Mouse (Mus musculus) intestine, postnatal 0 days (tissue): ENCODE measurements at regions not wholly inside any gene's neighbourhood (a gene's known extent, or its start where the extent isn't known, plus 50 kb on each side); places are given as distances from the start of the nearest gene placed in this dataset.
A peak's percentile ranks its signal among the peaks of the same experiment; 100 is the strongest.

Experiments
- ATAC-seq: fragments of 200-750 bp; cut with Nextera tagmentation; 2 replicates; pipeline ENCODE4 v1.8.0; 2017; ENCODE audit warnings: mild to moderate bottlenecking, moderate TSS enrichment, moderate library complexity
- H3K27ac ChIP-seq: fragments of 300-500 bp; sonication (generic); 2 replicates; pipeline ENCODE4 v1.5.1; 2014; ENCODE audit warnings: mild to moderate bottlenecking, low read depth, low read length, moderate library complexity
- H3K27me3 ChIP-seq: fragments of 300-500 bp; sonication (generic); replicated peaks from 2 replicates; pipeline ENCODE4 v1.6.1; 2014; ENCODE audit warnings: low read length, mixed read lengths; ENCODE audit not compliant: control insufficient read depth, insufficient read depth
- H3K36me3 ChIP-seq: fragments of 300-500 bp; sonication (generic); 2 replicates; pipeline ENCODE4 v1.6.1; 2014; ENCODE audit warnings: mild to moderate bottlenecking, moderate library complexity; ENCODE audit not compliant: control insufficient read depth, insufficient read depth
- H3K4me1 ChIP-seq: fragments of 300-500 bp; sonication (generic); replicated peaks from 2 replicates; pipeline ENCODE4 v1.6.1; 2014; ENCODE audit warnings: antibody characterized with exemption, low read length, mixed read lengths; ENCODE audit not compliant: control insufficient read depth, insufficient read depth
- H3K4me2 ChIP-seq: fragments of 300-500 bp; sonication (generic); replicated peaks from 2 replicates; pipeline ENCODE4 v1.6.1; 2014; ENCODE audit warnings: low read depth, mild to moderate bottlenecking, moderate library complexity
- H3K4me3 ChIP-seq: fragments of 300-500 bp; sonication (generic); 2 replicates; pipeline ENCODE4 v1.5.1; 2014; ENCODE audit warnings: low read depth, low read length
- H3K9ac ChIP-seq: fragments of 300-500 bp; sonication (generic); 2 replicates; pipeline ENCODE4 v1.6.1; 2014; ENCODE audit warnings: mild to moderate bottlenecking, low read depth, low read length
- H3K9me3 ChIP-seq: fragments of 300-500 bp; sonication (generic); 2 replicates; pipeline ENCODE4 v1.6.1; 2016; ENCODE audit warnings: mixed run types; ENCODE audit not compliant: control insufficient read depth
- CTCF ChIP-seq: sonication (generic); IDR thresholded peaks from 2 replicates; pipeline ENCODE4 v1.5.1; 2016; ENCODE audit warnings: low read depth, mild to moderate bottlenecking, control low read depth, antibody characterized with exemption, moderate library complexity
- WGBS: fragments of 180-500 bp; shearing (Covaris S2); extraction: QIAGEN DNeasy Blood & Tissue Kit; methylation state at CpG from one replicate; pipeline ENCODE4 v1.1.7; 2014; 5-methylcytosine and 5-hydroxymethylcytosine counted together

- Histone ChIP-seq H3K9ac (no peak overlapping the region), H3K4me1 (no peaks in the 10 kb centered on the region), H3K36me3 (no peaks in the 10 kb centered on the region), H3K9me3 (no peaks in the 10 kb centered on the region), H3K4me2 (no peak overlapping the region), H3K27ac (no peak overlapping the region), H3K27me3 (no peaks in the 10 kb centered on the region), H3K4me3 (no peak overlapping the region)
- 84% methylated on average over 4 of the region's 4 CpGs for WGBS
- no peak for TF ChIP-seq CTCF
- no peak for ATAC-seq
Observed at GRCm38 (mm10) chr12:56114446-56114845, 231.2 kb downstream of the Mbip start.

- no peaks in the 10 kb centered on the region for H3K36me3 ChIP-seq
- TF ChIP-seq CTCF, result no peak
- H3K27ac ChIP-seq, result no peak overlapping the region
- no peaks in the 10 kb centered on the region for H3K27me3 ChIP-seq
- H3K4me3 ChIP-seq, result no peak overlapping the region
- H3K9ac ChIP-seq, result no peak overlapping the region
- ATAC-seq, result no peak
- no peaks in the 10 kb centered on the region for H3K4me1 ChIP-seq
- H3K9me3 ChIP-seq, result no peaks in the 10 kb centered on the region
- H3K4me2 ChIP-seq, result no peak overlapping the region
Observed at GRCm38 (mm10) chr12:56081406-56081805, 245.3 kb downstream of the Brms1l start.

DNA sequence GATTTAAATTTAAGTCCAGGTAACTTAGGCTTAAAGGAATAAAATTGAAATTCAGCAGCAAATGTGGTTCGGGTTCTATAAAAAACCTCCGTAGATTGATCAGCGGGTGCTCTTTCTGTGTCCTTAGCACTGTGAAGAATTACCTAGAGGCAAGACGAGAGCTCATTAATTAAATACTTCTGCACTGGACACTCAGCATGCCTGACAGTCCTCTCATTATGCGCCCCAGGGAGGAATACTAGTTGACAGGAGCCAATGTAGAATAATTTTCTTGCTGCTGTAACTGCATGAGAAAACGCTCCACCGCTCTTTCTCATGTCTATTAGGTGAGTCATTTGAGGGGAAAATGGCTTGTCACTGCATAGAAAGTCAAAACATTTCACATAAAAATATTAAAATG lies 228.1 kb downstream of the Brms1l start:
- no peaks in the 10 kb centered on the region for H3K4me1 ChIP-seq
- ATAC-seq, result no peak
- no peaks in the 10 kb centered on the region for H3K9me3 ChIP-seq
- no peak for TF ChIP-seq CTCF
- WGBS, result 86% methylated on average over 7 of the region's 7 CpGs
- no peaks in the 10 kb centered on the region for H3K27me3 ChIP-seq
- H3K4me2 ChIP-seq, result no peak overlapping the region
- no peak overlapping the region for H3K27ac ChIP-seq
- no peak overlapping the region for H3K4me3 ChIP-seq
- no peaks in the 10 kb centered on the region for H3K36me3 ChIP-seq
- no peak overlapping the region for H3K9ac ChIP-seq

GRCm38 (mm10) chr12:56058876-56059275 lies 222.8 kb downstream of the Brms1l start:
- Histone ChIP-seq H3K36me3 (no peaks in the 10 kb centered on the region), H3K4me1 (no peaks in the 10 kb centered on the region), H3K9me3 (no peaks in the 10 kb centered on the region), H3K27me3 (no peaks in the 10 kb centered on the region), H3K4me2 (no peak overlapping the region), H3K27ac (no peak overlapping the region), H3K4me3 (no peak overlapping the region), H3K9ac (no peak overlapping the region)
- no peak for ATAC-seq
- 56% methylated on average over 10 of the region's 10 CpGs for WGBS
- no peak for TF ChIP-seq CTCF

GRCm38 (mm10) chr12:56058463-56058862 lies 222.3 kb downstream of the Brms1l start:
- no peaks in the 10 kb centered on the region for H3K9me3 ChIP-seq
- H3K36me3 ChIP-seq, result no peaks in the 10 kb centered on the region
- no peak overlapping the region for H3K9ac ChIP-seq
- no peak for ATAC-seq
- no peaks in the 10 kb centered on the region for H3K4me1 ChIP-seq
- no peak overlapping the region for H3K4me2 ChIP-seq
- H3K4me3 ChIP-seq, result no peak overlapping the region
- WGBS, result 13% methylated on average over 17 of the region's 17 CpGs
- peak; percentile 95 for TF ChIP-seq CTCF
- H3K27ac ChIP-seq, result no peak overlapping the region
- H3K27me3 ChIP-seq, result no peaks in the 10 kb centered on the region

DNA sequence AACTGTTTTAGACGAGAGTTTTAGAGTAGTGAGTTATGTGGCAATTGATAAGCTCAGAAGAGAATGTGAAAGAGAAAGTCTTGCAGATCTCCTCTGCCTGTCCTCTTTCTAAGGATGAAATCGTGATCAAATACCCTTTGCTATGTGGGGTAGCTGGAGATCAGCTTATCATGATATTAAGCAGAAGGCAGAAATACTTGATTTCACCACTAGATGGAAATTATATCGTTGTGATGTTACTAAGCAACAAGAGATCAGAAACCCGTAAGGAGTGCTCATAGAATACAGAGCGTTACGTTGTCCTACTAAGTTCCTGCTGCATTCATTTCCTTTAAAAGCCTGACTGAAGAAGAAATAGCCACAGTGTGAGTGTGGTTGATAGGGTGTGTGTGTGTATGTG lies 219.3 kb downstream of the Brms1l start:
- ATAC-seq, result no peak
- Histone ChIP-seq H3K36me3 (no peaks in the 10 kb centered on the region), H3K4me3 (no peak overlapping the region), H3K4me2 (no peak overlapping the region), H3K9ac (no peak overlapping the region), H3K9me3 (no peaks in the 10 kb centered on the region), H3K27me3 (no peaks in the 10 kb centered on the region), H3K4me1 (no peaks in the 10 kb centered on the region), H3K27ac (no peak overlapping the region)
- WGBS, result 72% methylated on average over 6 of the region's 6 CpGs
- no peak for TF ChIP-seq CTCF

- ATAC-seq, result no peak
- H3K4me1 ChIP-seq, result no peaks in the 10 kb centered on the region
- no peak for TF ChIP-seq CTCF
- H3K4me2 ChIP-seq, result no peak overlapping the region
- no peaks in the 10 kb centered on the region for H3K27me3 ChIP-seq
- no peak overlapping the region for H3K27ac ChIP-seq
- 51% methylated on average over 3 of the region's 3 CpGs for WGBS
- H3K4me3 ChIP-seq, result no peak overlapping the region
- no peak overlapping the region for H3K9ac ChIP-seq
- H3K36me3 ChIP-seq, result no peaks in the 10 kb centered on the region
- H3K9me3 ChIP-seq, result no peaks in the 10 kb centered on the region
Observed at GRCm38 (mm10) chr12:56046050-56046449, 209.9 kb downstream of the Brms1l start.
